Mouse (Mus musculus) megakaryocyte, embryonic 14.5 days (primary cell): ENCODE results near the gene Foxk1.

ENCODE experiments used
- FLI1 ChIP-seq: IDR thresholded peaks from 2 replicates; pipeline ENCODE4 v1.6.1; 2012; ENCODE audit warnings: low read length, inconsistent platforms, mixed read lengths
- GATA1 ChIP-seq: IDR thresholded peaks from 3 replicates; pipeline ENCODE4 v1.6.1; 2012; ENCODE audit warnings: mixed read lengths, low read length, inconsistent platforms, borderline replicate concordance

- TF ChIP-seq GATA1, result no peak
- no peak for TF ChIP-seq FLI1
Measured at GRCm38 (mm10) chr5:142486654-142487053, 85.4 kb downstream of the Foxk1 start.
